ENCODE assay signal across 10 mouse cellular contexts in the genomic region with DNA sequence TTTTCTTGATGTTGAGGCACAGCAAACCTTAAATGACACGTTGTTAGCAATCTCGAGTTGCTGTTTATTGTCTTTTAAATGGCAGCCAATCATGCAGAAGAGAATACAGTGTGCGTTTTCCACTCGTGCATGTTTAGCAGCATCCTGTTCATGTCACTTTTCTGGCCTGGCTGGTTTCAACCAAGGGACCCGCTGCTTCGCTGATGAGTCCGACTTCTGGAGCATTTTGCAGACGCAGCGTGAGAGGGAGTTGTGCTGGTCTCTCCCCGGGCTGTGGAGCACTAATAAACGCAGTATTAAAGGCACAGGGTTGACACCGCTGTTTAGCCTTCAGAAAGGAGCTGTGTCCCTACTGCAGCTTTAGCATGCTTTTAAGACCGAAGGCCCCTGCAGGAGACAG.
A peak's percentile ranks its signal among the peaks of the same experiment; 100 is the strongest.
DNase-seq lines count a peak whose midpoint lies in the region; ATAC-seq lines count a peak whose summit lies in the region.
"Had no signal": no experiment of that assay in that cellular context is flagged by ENCODE, and none has a peak within 500 bp of the region (broad histone marks: within the 10 kb centered on the region; RNA-seq: fewer than 3 reads in every experiment).

No protein-coding gene starts in this region.

- no peak overlapping the region for H3K4me3 ChIP-seq in forebrain, embryonic 10.5 days
- H3K4me3 ChIP-seq in forebrain, embryonic 11.5 days (ENCODE audit: low read depth, low read length), result no peak overlapping the region
- no peak overlapping the region for H3K4me3 ChIP-seq in forebrain, embryonic 15.5 days
- 0 out of 2 replicates have a peak overlapping the region, but pooled peaks have one; percentile 2 for H3K4me3 ChIP-seq in limb, embryonic 12.5 days (replicated peaks)
- H3K4me3 ChIP-seq in neural tube, embryonic 11.5 days (ENCODE audit: low read depth, low read length), result no peak overlapping the region

- H3K4me1 ChIP-seq in forebrain, embryonic 10.5 days, result peaks cover 44% of the 10 kb centered on the region
- peaks cover 9% of the 10 kb centered on the region; the same call in 1 of the 2 replicates for H3K4me1 ChIP-seq in forebrain, embryonic 11.5 days (replicated peaks; ENCODE audit: control insufficient read depth, insufficient read depth, low read length)
- H3K4me1 ChIP-seq in forebrain, embryonic 15.5 days, result peaks cover 16% of the 10 kb centered on the region
- H3K4me1 ChIP-seq in limb, embryonic 12.5 days (replicated peaks), result peaks cover 60% of the 10 kb centered on the region
- H3K4me1 ChIP-seq in neural tube, embryonic 11.5 days (ENCODE audit: control insufficient read depth, insufficient read depth, low read length), result peaks cover 34% of the 10 kb centered on the region

- no peak for ATAC-seq in forebrain, embryonic 11.5 days (replicated peaks; ENCODE audit: low FRiP score)
- no peak for ATAC-seq in forebrain, embryonic 15.5 days (replicated peaks)
- ATAC-seq in limb, embryonic 12.5 days (ENCODE audit: insufficient number of reproducible peaks, insufficient read depth, low FRiP score, low TSS enrichment, low read depth), result no peak
- no peak for ATAC-seq in neural tube, embryonic 11.5 days (ENCODE audit: insufficient read depth, low FRiP score, low TSS enrichment)

- no peak for DNase-seq in forebrain, embryonic 10.5 days (ENCODE audit: extremely low spot score, low spot score)
- DNase-seq in forebrain, embryonic 11.5 days (ENCODE audit: low spot score), result no peak
- peak; percentile 44 for DNase-seq in neural tube, embryonic 11.5 days (ENCODE audit: low spot score)
- DNase-seq in right cerebral cortex, adult 18-20 months, result no peak
- no peak for DNase-seq in urinary bladder, postnatal 36 days (ENCODE audit: low spot score in 2 of 2)
- DNase-seq in kidney, adult 9 months, result no peak
- DNase-seq: lung, postnatal 4 days had no signal

- H3K9ac ChIP-seq in forebrain, embryonic 11.5 days (ENCODE audit: low read length), result no peak overlapping the region
- no peak overlapping the region for H3K9ac ChIP-seq in forebrain, embryonic 15.5 days (replicated peaks)
- H3K9ac ChIP-seq in limb, embryonic 12.5 days (replicated peaks), result no peak overlapping the region
- H3K9ac ChIP-seq in neural tube, embryonic 11.5 days (ENCODE audit: low read length), result 0 out of 2 replicates have a peak overlapping the region, but pooled peaks have one; percentile 7

- H3K36me3 ChIP-seq in forebrain, embryonic 10.5 days (replicated peaks), result no peaks in the 10 kb centered on the region
- H3K36me3 ChIP-seq in forebrain, embryonic 11.5 days (ENCODE audit: control insufficient read depth, insufficient read depth, low read length), result no peaks in the 10 kb centered on the region
- H3K36me3 ChIP-seq in forebrain, embryonic 15.5 days, result no peaks in the 10 kb centered on the region
- no peaks in the 10 kb centered on the region for H3K36me3 ChIP-seq in limb, embryonic 12.5 days
- H3K36me3 ChIP-seq in neural tube, embryonic 11.5 days (ENCODE audit: control insufficient read depth, insufficient read depth, low read length), result no peaks in the 10 kb centered on the region

- H3K9me3 ChIP-seq in forebrain, embryonic 10.5 days, result no peaks in the 10 kb centered on the region
- no peaks in the 10 kb centered on the region for H3K9me3 ChIP-seq in forebrain, embryonic 11.5 days (ENCODE audit: control insufficient read depth, low read length)
- H3K9me3 ChIP-seq in forebrain, embryonic 15.5 days, result no peaks in the 10 kb centered on the region
- H3K9me3 ChIP-seq in limb, embryonic 12.5 days, result no peaks in the 10 kb centered on the region
- no peaks in the 10 kb centered on the region for H3K9me3 ChIP-seq in neural tube, embryonic 11.5 days (ENCODE audit: control insufficient read depth, low read length)

- 0 out of 2 replicates have a peak overlapping the region, but pooled peaks have one; percentile 5 for H3K27ac ChIP-seq in forebrain, embryonic 10.5 days
- H3K27ac ChIP-seq in forebrain, embryonic 11.5 days (ENCODE audit: low read depth, low read length), result no peak overlapping the region
- H3K27ac ChIP-seq in forebrain, embryonic 15.5 days (replicated peaks), result no peak overlapping the region
- H3K27ac ChIP-seq in limb, embryonic 12.5 days, result no peak overlapping the region
- H3K27ac ChIP-seq in neural tube, embryonic 11.5 days (ENCODE audit: low read depth, low read length), result no peak overlapping the region

- 53% methylated on average over 13 of the region's 13 CpGs for WGBS in forebrain, embryonic 10.5 days
- 46% methylated on average over 13 of the region's 13 CpGs for WGBS in forebrain, embryonic 11.5 days
- WGBS in forebrain, embryonic 15.5 days, result 29% methylated on average over 13 of the region's 13 CpGs
- WGBS in limb, embryonic 12.5 days, result 8% methylated on average over 13 of the region's 13 CpGs
- WGBS in neural tube, embryonic 11.5 days, result 15% methylated on average over 13 of the region's 13 CpGs

- H3K4me2 ChIP-seq in forebrain, embryonic 11.5 days (ENCODE audit: low read depth, low read length, severe bottlenecking), result no peak overlapping the region
- H3K4me2 ChIP-seq in forebrain, embryonic 15.5 days (replicated peaks), result peak overlapping the region; percentile 9; the same call in 1 of the 2 replicates
- peak overlapping the region; percentile 35 for H3K4me2 ChIP-seq in limb, embryonic 12.5 days
- H3K4me2 ChIP-seq in neural tube, embryonic 11.5 days (ENCODE audit: low read depth), result no peak overlapping the region
- H3K4me2 ChIP-seq: liver, embryonic 11.5 days had no signal

- H3K27me3 ChIP-seq in forebrain, embryonic 10.5 days (ENCODE audit: poor library complexity, severe bottlenecking), result peaks cover 96% of the 10 kb centered on the region
- peaks cover 71% of the 10 kb centered on the region for H3K27me3 ChIP-seq in forebrain, embryonic 11.5 days (ENCODE audit: control insufficient read depth, insufficient read depth, low read length)
- peaks cover 51% of the 10 kb centered on the region for H3K27me3 ChIP-seq in forebrain, embryonic 15.5 days
- peaks cover 25% of the 10 kb centered on the region; the same call in 1 of the 2 replicates for H3K27me3 ChIP-seq in limb, embryonic 12.5 days
- H3K27me3 ChIP-seq in neural tube, embryonic 11.5 days (ENCODE audit: control insufficient read depth, insufficient read depth, low read length), result no peaks in the 10 kb centered on the region

Comparison
In these comparisons a context has a peak if more than half of its experiments do, and no peak if none do; other contexts are left out.
1. H3K4me2 ChIP-seq: peak in forebrain, embryonic 15.5 days (single experiment) and limb, embryonic 12.5 days (single experiment); none in forebrain, embryonic 11.5 days (single experiment) and neural tube, embryonic 11.5 days (single experiment).